Mouse (Mus musculus): Measurements from ENCODE around the gene Cyb561d2. TPM values are rescaled to one million over a fixed set of nuclear protein-coding genes. Genes with fewer than 3 reads are reported as not detected.

Gene Cyb561d2
- polyA plus RNA-seq, 1 experiment from 2014 or later, result 38.5 TPM

- Histone ChIP-seq H3K36me3 (ENCODE audit: control insufficient read depth, insufficient read depth) (peaks cover 9% of the 10 kb centered on the region), H3K4me3 (replicated peaks; ENCODE audit: low read length) (no peak overlapping the region), H3K4me2 (ENCODE audit: low read length) (no peak overlapping the region), H3K9me3 (ENCODE audit: control insufficient read depth, low read length) (no peaks in the 10 kb centered on the region), H3K27ac (ENCODE audit: low read length) (no peak overlapping the region), H3K27me3 (replicated peaks; ENCODE audit: control insufficient read depth, insufficient read depth, low read length) (peaks cover 13% of the 10 kb centered on the region), H3K4me1 (replicated peaks; ENCODE audit: control insufficient read depth, insufficient read depth, low read length) (peaks cover 41% of the 10 kb centered on the region), H3K9ac (replicated peaks; ENCODE audit: low read depth, low read length) (no peak overlapping the region)
- no peak for ATAC-seq
- WGBS, result 7% methylated on average over 3 of the region's 3 CpGs
Measured at GRCm38 (mm10) chr9:107545602-107546001, 3.6 kb upstream of the Cyb561d2 start.

- Histone ChIP-seq H3K27ac (ENCODE audit: low read length) (no peak overlapping the region), H3K27me3 (replicated peaks; ENCODE audit: control insufficient read depth, insufficient read depth, low read length) (peaks cover 9% of the 10 kb centered on the region; the same call in 1 of the 2 replicates), H3K9me3 (ENCODE audit: control insufficient read depth, low read length) (no peaks in the 10 kb centered on the region), H3K36me3 (ENCODE audit: control insufficient read depth, insufficient read depth) (peaks cover 9% of the 10 kb centered on the region), H3K9ac (replicated peaks; ENCODE audit: low read depth, low read length) (no peak overlapping the region), H3K4me2 (ENCODE audit: low read length) (no peak overlapping the region), H3K4me3 (replicated peaks; ENCODE audit: low read length) (no peak overlapping the region), H3K4me1 (replicated peaks; ENCODE audit: control insufficient read depth, insufficient read depth, low read length) (peaks cover 44% of the 10 kb centered on the region)
- no peak for ATAC-seq
- 84% methylated on average over 10 of the region's 10 CpGs for WGBS
Measured at GRCm38 (mm10) chr9:107545199-107545598, 3.2 kb upstream of the Cyb561d2 start.

- Histone ChIP-seq H3K9ac (replicated peaks; ENCODE audit: low read depth, low read length) (no peak overlapping the region), H3K36me3 (ENCODE audit: control insufficient read depth, insufficient read depth) (peaks cover 12% of the 10 kb centered on the region), H3K4me2 (ENCODE audit: low read length) (no peak overlapping the region), H3K27me3 (replicated peaks; ENCODE audit: control insufficient read depth, insufficient read depth, low read length) (peaks cover 5% of the 10 kb centered on the region; the same call in 1 of the 2 replicates), H3K9me3 (ENCODE audit: control insufficient read depth, low read length) (no peaks in the 10 kb centered on the region), H3K27ac (ENCODE audit: low read length) (no peak overlapping the region), H3K4me1 (replicated peaks; ENCODE audit: control insufficient read depth, insufficient read depth, low read length) (peaks cover 44% of the 10 kb centered on the region), H3K4me3 (replicated peaks; ENCODE audit: low read length) (no peak overlapping the region)
- no peak for ATAC-seq
- WGBS, result 93% methylated on average over 12 of the region's 12 CpGs
Measured at GRCm38 (mm10) chr9:107544729-107545128, 2.7 kb upstream of the Cyb561d2 start.

GRCm38 (mm10) chr9:107544196-107544700 lies 2.3 kb upstream of the Cyb561d2 start:
- peaks cover under 1% of the 10 kb centered on the region; the same call in 1 of the 2 replicates for H3K27me3 ChIP-seq (replicated peaks; ENCODE audit: control insufficient read depth, insufficient read depth, low read length)
- no peaks in the 10 kb centered on the region for H3K9me3 ChIP-seq (ENCODE audit: control insufficient read depth, low read length)
- H3K9ac ChIP-seq (replicated peaks; ENCODE audit: low read depth, low read length), result no peak overlapping the region
- WGBS, result 95% methylated on average over 17 of the region's 17 CpGs
- no peak for ATAC-seq
- H3K27ac ChIP-seq (ENCODE audit: low read length), result no peak overlapping the region
- H3K4me1 ChIP-seq (replicated peaks; ENCODE audit: control insufficient read depth, insufficient read depth, low read length), result peaks cover 44% of the 10 kb centered on the region
- peaks cover 16% of the 10 kb centered on the region for H3K36me3 ChIP-seq (ENCODE audit: control insufficient read depth, insufficient read depth)
- H3K4me3 ChIP-seq (replicated peaks; ENCODE audit: low read length), result no peak overlapping the region
- H3K4me2 ChIP-seq (ENCODE audit: low read length), result no peak overlapping the region

GRCm38 (mm10) chr9:107543299-107543698 lies 1.3 kb upstream of the Cyb561d2 start:
- no peak for ATAC-seq
- Histone ChIP-seq H3K27me3 (replicated peaks; ENCODE audit: control insufficient read depth, insufficient read depth, low read length) (no peaks in the 10 kb centered on the region), H3K36me3 (ENCODE audit: control insufficient read depth, insufficient read depth) (peaks cover 25% of the 10 kb centered on the region), H3K9ac (replicated peaks; ENCODE audit: low read depth, low read length) (no peak overlapping the region), H3K4me2 (ENCODE audit: low read length) (no peak overlapping the region), H3K9me3 (ENCODE audit: control insufficient read depth, low read length) (no peaks in the 10 kb centered on the region), H3K4me1 (replicated peaks; ENCODE audit: control insufficient read depth, insufficient read depth, low read length) (peaks cover 49% of the 10 kb centered on the region), H3K4me3 (replicated peaks; ENCODE audit: low read length) (no peak overlapping the region), H3K27ac (ENCODE audit: low read length) (no peak overlapping the region)
- 90% methylated on average over 11 of the region's 11 CpGs for WGBS

- H3K4me3 ChIP-seq (replicated peaks; ENCODE audit: low read length), result peak overlapping the region; percentile 71
- peaks cover 54% of the 10 kb centered on the region for H3K4me1 ChIP-seq (replicated peaks; ENCODE audit: control insufficient read depth, insufficient read depth, low read length)
- ATAC-seq, result no peak
- peaks cover 26% of the 10 kb centered on the region for H3K36me3 ChIP-seq (ENCODE audit: control insufficient read depth, insufficient read depth)
- WGBS, result 54% methylated on average over 8 of the region's 8 CpGs
- no peaks in the 10 kb centered on the region for H3K27me3 ChIP-seq (replicated peaks; ENCODE audit: control insufficient read depth, insufficient read depth, low read length)
- H3K27ac ChIP-seq (ENCODE audit: low read length), result no peak overlapping the region
- no peaks in the 10 kb centered on the region for H3K9me3 ChIP-seq (ENCODE audit: control insufficient read depth, low read length)
- peak overlapping the region; percentile 94 for H3K4me2 ChIP-seq (ENCODE audit: low read length)
- H3K9ac ChIP-seq (replicated peaks; ENCODE audit: low read depth, low read length), result peak overlapping the region; percentile 69; the same call in 1 of the 2 replicates
Measured at GRCm38 (mm10) chr9:107542721-107543120, 728 bp upstream of the Cyb561d2 start.

GRCm38 (mm10) chr9:107542352-107542686 lies 326 bp upstream of the Cyb561d2 start:
- H3K36me3 ChIP-seq (ENCODE audit: control insufficient read depth, insufficient read depth), result peaks cover 26% of the 10 kb centered on the region
- H3K4me1 ChIP-seq (replicated peaks; ENCODE audit: control insufficient read depth, insufficient read depth, low read length), result peaks cover 54% of the 10 kb centered on the region
- no peak overlapping the region for H3K27ac ChIP-seq (ENCODE audit: low read length)
- H3K4me3 ChIP-seq (replicated peaks; ENCODE audit: low read length), result peak overlapping the region; percentile 71
- no peaks in the 10 kb centered on the region for H3K9me3 ChIP-seq (ENCODE audit: control insufficient read depth, low read length)
- H3K9ac ChIP-seq (replicated peaks; ENCODE audit: low read depth, low read length), result peak overlapping the region; percentile 69
- H3K4me2 ChIP-seq (ENCODE audit: low read length), result peak overlapping the region; percentile 94
- ATAC-seq, result peak; percentile 4
- 2% methylated on average over 11 of the region's 11 CpGs for WGBS
- no peaks in the 10 kb centered on the region for H3K27me3 ChIP-seq (replicated peaks; ENCODE audit: control insufficient read depth, insufficient read depth, low read length)

- Histone ChIP-seq H3K4me3 (replicated peaks; ENCODE audit: low read length) (peak overlapping the region; percentile 71), H3K27ac (ENCODE audit: low read length) (no peak overlapping the region), H3K4me2 (ENCODE audit: low read length) (peak overlapping the region; percentile 94), H3K27me3 (replicated peaks; ENCODE audit: control insufficient read depth, insufficient read depth, low read length) (no peaks in the 10 kb centered on the region), H3K9me3 (ENCODE audit: control insufficient read depth, low read length) (no peaks in the 10 kb centered on the region), H3K9ac (replicated peaks; ENCODE audit: low read depth, low read length) (peak overlapping the region; percentile 69), H3K4me1 (replicated peaks; ENCODE audit: control insufficient read depth, insufficient read depth, low read length) (peaks cover 54% of the 10 kb centered on the region), H3K36me3 (ENCODE audit: control insufficient read depth, insufficient read depth) (peaks cover 26% of the 10 kb centered on the region)
- 40% methylated on average over 10 of the region's 10 CpGs for WGBS
- no peak for ATAC-seq
Measured at GRCm38 (mm10) chr9:107541005-107541404, 988 bp downstream of the Cyb561d2 start.

GRCm38 (mm10) chr9:107540420-107540819 lies 1.6 kb downstream of the Cyb561d2 start:
- Histone ChIP-seq H3K9me3 (ENCODE audit: control insufficient read depth, low read length) (no peaks in the 10 kb centered on the region), H3K9ac (replicated peaks; ENCODE audit: low read depth, low read length) (no peak overlapping the region), H3K36me3 (ENCODE audit: control insufficient read depth, insufficient read depth) (peaks cover 26% of the 10 kb centered on the region), H3K4me3 (replicated peaks; ENCODE audit: low read length) (no peak overlapping the region), H3K4me2 (ENCODE audit: low read length) (no peak overlapping the region; the same call in 1 of the 2 replicates), H3K27ac (ENCODE audit: low read length) (no peak overlapping the region), H3K4me1 (replicated peaks; ENCODE audit: control insufficient read depth, insufficient read depth, low read length) (peaks cover 56% of the 10 kb centered on the region), H3K27me3 (replicated peaks; ENCODE audit: control insufficient read depth, insufficient read depth, low read length) (no peaks in the 10 kb centered on the region)
- no peak for ATAC-seq
- WGBS, result 75% methylated on average over 4 of the region's 4 CpGs

GRCm38 (mm10) chr9:107539940-107540339 lies 2.1 kb downstream of the Cyb561d2 start:
- WGBS, result 96% methylated on average over 8 of the region's 8 CpGs

More at GRCm38 (mm10) chr9:107539940-107540339, 2.1 kb downstream of the Cyb561d2 start:
- Histone ChIP-seq H3K9ac (replicated peaks; ENCODE audit: low read depth, low read length) (no peak overlapping the region), H3K9me3 (ENCODE audit: control insufficient read depth, low read length) (no peaks in the 10 kb centered on the region), H3K4me2 (ENCODE audit: low read length) (no peak overlapping the region), H3K4me3 (replicated peaks; ENCODE audit: low read length) (no peak overlapping the region), H3K27me3 (replicated peaks; ENCODE audit: control insufficient read depth, insufficient read depth, low read length) (no peaks in the 10 kb centered on the region), H3K36me3 (ENCODE audit: control insufficient read depth, insufficient read depth) (peaks cover 26% of the 10 kb centered on the region), H3K27ac (ENCODE audit: low read length) (no peak overlapping the region), H3K4me1 (replicated peaks; ENCODE audit: control insufficient read depth, insufficient read depth, low read length) (peaks cover 60% of the 10 kb centered on the region)
- no peak for ATAC-seq

All from forebrain, embryonic 16.5 days (tissue).